Mouse (Mus musculus) embryonic stem cell, embryonic (primary cell): Measurements from ENCODE around the gene Mapk8ip1.

ENCODE experiments used
- CTCF ChIA-PET, 4 experiments: fragments of 300-600 bp in 2 of 4; fragments of 350-600 bp in 2 of 4; sonication (Branson Sonifier 250); formaldehyde crosslinking; loops; one replicate each; lab custom pipeline; 2022; ENCODE audit warnings: inconsistent platforms in 2 of 4; lab: Charles Lee
- POLR2A ChIA-PET, 4 experiments: fragments of 300-600 bp in 2 of 4; fragments of 350-600 bp in 2 of 4; sonication (Branson Sonifier 250); formaldehyde crosslinking; loops; one replicate each; lab custom pipeline; 2022; ENCODE audit warnings: antibody characterized with exemption in 4 of 4, inconsistent platforms in 1 of 4; lab: Charles Lee

The Mapk8ip1 gene

DNA sequence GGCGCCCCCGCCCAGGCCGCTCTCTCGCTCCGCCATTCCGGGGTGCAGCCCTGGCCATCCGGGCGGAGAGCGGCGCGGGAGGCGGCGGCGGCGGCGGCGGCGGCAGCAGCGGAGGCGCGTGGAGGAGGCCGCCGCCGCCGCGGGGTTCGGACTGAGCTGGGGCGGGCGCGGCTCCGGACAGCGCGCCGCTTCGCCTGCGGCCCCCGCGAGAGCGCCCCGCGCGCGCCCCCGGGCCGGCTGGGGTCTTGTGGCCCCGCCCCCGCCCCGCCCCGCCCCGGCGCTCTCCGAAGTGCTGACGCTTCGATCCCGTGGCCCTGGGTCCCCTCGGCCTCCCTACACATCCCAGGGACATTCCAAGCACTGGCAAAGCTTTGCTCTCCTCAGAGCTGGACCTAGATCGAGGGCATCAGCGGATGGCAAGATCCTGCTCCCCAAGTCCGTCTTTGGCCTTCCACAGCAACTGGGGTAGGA is at the start of gene Mapk8ip1:
Mapk8ip1 (minus strand) TSS at position 173 of the 471 bp plus-strand sequence.
- POLR2A ChIA-PET: interaction anchor here in 3 of 4 experiments (0.5 to 4.4 kb wide), 17 partner anchors 8 to 469 kb away, joined by 3 to 19 read pairs (median 5); partner anchors contain the start of genes Large2 (in 2 of the 3), Mdk (in 1 of the 3), Pex16 (in 1 of the 3) and Slc35c1 (in 1 of the 3)

DNA sequence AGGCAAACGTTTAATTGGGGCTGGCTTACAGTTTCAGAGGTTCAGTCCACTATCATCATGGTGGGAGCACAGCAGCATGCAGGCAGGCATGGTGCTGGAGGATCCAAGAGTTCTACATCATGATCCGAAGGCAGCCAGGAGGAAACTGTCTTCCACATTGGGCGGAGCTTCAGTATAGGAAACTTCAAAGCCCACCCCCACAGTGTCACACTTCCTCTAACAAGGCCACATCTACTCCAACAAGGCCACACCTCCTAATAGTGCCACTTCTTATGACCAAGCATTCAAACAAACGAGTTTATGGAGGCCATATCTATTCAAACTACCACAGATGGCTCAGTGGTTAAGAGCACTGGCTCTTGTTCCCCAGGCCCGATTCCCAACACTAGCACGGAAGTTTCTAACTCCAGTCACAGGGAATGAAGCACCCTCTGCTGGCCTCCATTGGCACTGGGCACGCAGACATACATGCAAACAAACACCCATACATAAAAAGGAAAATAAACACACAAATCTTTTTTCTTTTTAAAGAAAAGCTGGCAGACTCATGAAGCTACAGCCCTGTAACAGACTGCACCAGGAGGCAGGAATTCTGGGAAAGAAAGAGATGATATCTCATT is 46.2 kb upstream of the Mapk8ip1 start:
- ChIA-PET CTCF (interaction anchor here in 2 of 4 experiments (0.5 to 3.0 kb wide), 9 partner anchors 9 to 515 kb away, joined by 3 to 12 read pairs (median 5); partner anchors contain the start of genes Large2 (in 1 of the 2), Mdk (in 1 of the 2), Pex16 (in 1 of the 2) and Slc35c1 (in 1 of the 2)), POLR2A (interaction anchor here in 3 of 4 experiments (0.6 to 1.5 kb wide), 8 partner anchors 9 to 293 kb away, joined by 3 to 6 read pairs (median 3); partner anchors contain the start of gene Large2 (in 1 of the 3))

More for the DNA sequence above, at the start of gene Mapk8ip1:
- CTCF ChIA-PET: interaction anchor here in 2 of 4 experiments (0.5 to 0.8 kb wide), 2 partner anchors 25 to 187 kb away, joined by 3 to 7 read pairs; no protein-coding TSS in a partner anchor

DNA sequence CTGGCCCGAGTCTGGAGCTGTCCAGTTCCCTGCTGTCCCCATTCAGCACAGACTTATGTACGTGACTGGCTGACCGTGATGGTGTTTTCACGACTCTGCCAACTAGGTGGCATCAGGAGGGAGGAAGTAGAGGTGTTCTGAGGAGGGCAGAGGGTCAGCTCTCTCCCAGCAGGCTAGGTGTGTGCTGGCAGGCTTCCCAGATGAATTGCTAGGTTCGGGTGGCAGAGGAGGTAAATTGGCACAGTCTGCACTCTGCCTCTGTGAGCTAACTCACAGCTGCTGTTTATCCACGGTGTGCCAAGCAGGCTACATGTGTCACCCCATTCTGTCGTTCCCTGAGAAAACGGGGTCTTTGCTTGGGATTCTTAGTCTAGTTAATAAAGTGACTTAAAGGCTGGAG is 45.6 kb upstream of the Mapk8ip1 start:
- POLR2A ChIA-PET: interaction anchor here in 2 of 4 experiments (0.6 to 1.5 kb wide), 7 partner anchors 8 to 292 kb away, joined by 3 to 5 read pairs (median 3); partner anchors contain the start of gene Large2 (in 1 of the 2)
- CTCF ChIA-PET: interaction anchor here in 2 of 4 experiments (0.5 to 3.0 kb wide), 9 partner anchors 9 to 514 kb away, joined by 3 to 12 read pairs (median 5); partner anchors contain the start of genes Large2 (in 1 of the 2), Mdk (in 1 of the 2), Pex16 (in 1 of the 2) and Slc35c1 (in 1 of the 2)

DNA sequence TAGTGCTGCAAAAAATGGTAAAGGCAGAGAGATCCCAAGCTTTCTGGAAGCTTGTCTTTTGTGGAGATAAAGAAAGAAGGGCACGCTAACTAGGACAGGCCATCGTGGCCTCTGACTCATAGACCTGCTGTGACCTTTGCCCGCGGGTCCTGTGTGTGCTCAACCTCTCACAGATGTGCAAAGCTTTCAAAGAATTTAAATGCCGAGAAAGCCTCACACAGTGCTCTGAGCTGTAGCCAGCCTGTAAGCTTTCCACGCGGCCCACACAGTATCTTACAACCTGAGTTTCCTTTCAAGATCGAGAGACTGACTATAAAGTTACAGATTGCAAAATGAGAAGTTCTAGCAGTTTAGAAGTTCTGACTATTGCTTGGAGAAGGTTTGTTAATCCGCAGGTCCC is 44.8 kb upstream of the Mapk8ip1 start:
- ChIA-PET POLR2A (interaction anchor here in 3 of 4 experiments (0.5 to 1.5 kb wide), 10 partner anchors 8 to 1411 kb away, joined by 3 to 5 read pairs (median 4); partner anchors contain the start of genes Large2 (in 1 of the 3), Rapsn (in 1 of the 3) and Slc35c1 (in 1 of the 3)), CTCF (interaction anchor here in 1 of 4 experiments (1.3 to 3.0 kb wide), 3 partner anchors 8 to 71 kb away, joined by 3 to 12 read pairs (median 7); partner anchors contain the start of genes Large2, Pex16 and Slc35c1)

DNA sequence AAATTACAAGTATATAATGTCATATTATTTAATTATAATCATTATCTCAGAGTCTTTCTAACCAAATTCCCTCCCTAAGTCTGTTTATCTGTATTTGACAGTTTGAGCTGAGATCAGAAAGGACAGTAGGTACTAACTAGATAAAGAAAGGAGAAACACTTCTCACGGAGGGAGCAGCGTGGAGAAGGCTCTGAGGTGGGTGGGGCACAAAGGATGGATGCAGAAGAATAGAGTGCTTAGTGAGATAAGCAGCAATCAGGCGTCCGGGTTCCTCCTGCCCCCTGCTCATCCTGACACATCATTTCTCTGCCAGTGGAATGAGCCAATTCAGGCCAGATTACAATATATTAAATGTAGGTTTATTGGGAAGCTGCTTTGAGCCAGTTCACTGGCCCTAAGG is 43.3 kb upstream of the Mapk8ip1 start:
- ChIA-PET CTCF (no interaction called here), POLR2A (no interaction called here)

- ChIA-PET POLR2A (interaction anchor here in 1 of 4 experiments (1.3 kb wide), 1 partner anchor 12 kb away, joined by 3 read pairs; no protein-coding TSS in a partner anchor), CTCF (interaction anchor here in 1 of 4 experiments (0.5 kb wide), 1 partner anchor 43 kb away, joined by 3 read pairs; no protein-coding TSS in a partner anchor)
These were observed 42.2 kb upstream of the Mapk8ip1 start for GRCm38 (mm10) chr2:92443313-92443712.

- ChIA-PET POLR2A (interaction anchor here in 2 of 4 experiments (0.5 to 1.3 kb wide), 3 partner anchors 13 to 314 kb away, joined by 3 to 6 read pairs (median 3); no protein-coding TSS in a partner anchor), CTCF (interaction anchor here in 3 of 4 experiments (0.5 to 1.0 kb wide), 4 partner anchors 44 to 167 kb away, joined by 3 to 4 read pairs (median 3); no protein-coding TSS in a partner anchor)
These were observed 41.4 kb upstream of the Mapk8ip1 start for GRCm38 (mm10) chr2:92442419-92443001.

DNA sequence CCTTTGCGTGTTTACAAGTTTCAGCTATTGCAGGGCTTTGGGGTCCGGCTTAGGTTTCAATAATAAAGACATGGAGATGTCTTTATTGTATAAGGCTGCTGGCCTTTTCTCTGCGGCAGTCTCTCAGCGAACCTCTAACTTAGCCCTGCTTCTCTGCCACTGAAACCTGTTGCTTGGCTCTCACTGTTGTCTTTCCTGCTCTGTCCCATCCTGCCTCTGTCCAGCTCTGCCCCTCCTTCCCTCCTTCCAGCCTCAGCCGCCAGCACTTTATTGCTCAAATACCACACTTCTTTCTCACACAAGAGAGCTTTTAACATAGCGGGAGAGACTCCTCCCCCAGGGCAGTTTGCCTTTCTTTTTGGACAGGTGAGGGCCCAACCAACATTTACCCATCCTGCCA is 39.4 kb upstream of the Mapk8ip1 start:
- CTCF ChIA-PET: interaction anchor here in 1 of 4 experiments (1.2 kb wide), 1 partner anchor 9 kb away, joined by 5 read pairs; no protein-coding TSS in a partner anchor
- POLR2A ChIA-PET: interaction anchor here in 1 of 4 experiments (0.7 to 0.8 kb wide), 2 partner anchors 21 to 598 kb away, joined by 3 read pairs; no protein-coding TSS in a partner anchor

DNA sequence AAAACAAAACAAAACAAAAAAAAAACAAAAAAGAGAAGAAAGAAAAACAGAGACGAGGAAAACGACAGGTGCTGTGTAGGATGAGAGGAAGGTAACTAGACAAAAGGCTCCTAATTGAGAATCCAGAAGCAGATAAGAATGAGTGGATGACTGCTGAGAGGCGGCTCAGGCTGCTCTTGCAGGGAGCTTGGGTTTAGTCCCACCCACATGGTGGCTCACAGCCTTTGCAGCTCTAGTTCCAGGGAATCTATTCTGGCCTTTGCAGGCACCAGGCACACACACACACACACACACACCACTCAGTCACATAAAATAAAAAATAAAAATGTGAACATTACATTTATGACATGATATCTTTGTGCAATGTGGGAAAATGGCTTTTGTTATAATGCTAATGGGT is 37.5 kb upstream of the Mapk8ip1 start:
- ChIA-PET CTCF (interaction anchor here (0.6 to 2.9 kb wide), 15 partner anchors 7 to 671 kb away, joined by 3 to 11 read pairs (median 3); no protein-coding TSS in a partner anchor), POLR2A (interaction anchor here in 3 of 4 experiments (0.7 to 1.8 kb wide), 6 partner anchors 8 to 43 kb away, joined by 3 to 5 read pairs (median 4); no protein-coding TSS in a partner anchor)

- POLR2A ChIA-PET: interaction anchor here in 3 of 4 experiments (0.7 to 1.8 kb wide), 6 partner anchors 9 to 141 kb away, joined by 3 to 5 read pairs (median 4); no protein-coding TSS in a partner anchor
These were observed 36.8 kb upstream of the Mapk8ip1 start for GRCm38 (mm10) chr2:92437875-92438274.

DNA sequence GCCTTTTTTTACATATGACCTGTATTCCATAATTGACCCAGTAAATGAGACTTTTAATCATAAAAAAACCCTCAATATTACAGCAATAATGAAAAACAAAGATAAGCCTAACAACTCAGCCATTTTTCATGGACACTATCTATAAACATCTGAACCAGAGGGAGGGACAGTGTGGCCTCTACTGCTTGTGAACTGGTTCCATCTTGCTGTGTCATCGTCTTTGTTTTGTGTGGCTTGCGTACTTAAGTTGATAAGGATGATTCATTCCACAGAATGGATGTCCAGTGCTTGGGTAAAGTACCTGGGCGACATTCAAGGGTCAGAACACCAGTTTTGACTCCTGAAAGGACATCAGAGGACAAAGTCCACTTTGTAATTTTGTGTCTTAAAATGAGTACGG is 36.3 kb upstream of the Mapk8ip1 start:
- CTCF ChIA-PET: interaction anchor here in 3 of 4 experiments (0.6 to 2.9 kb wide), 6 partner anchors 9 to 215 kb away, joined by 3 to 11 read pairs (median 4); no protein-coding TSS in a partner anchor
- POLR2A ChIA-PET: interaction anchor here in 2 of 4 experiments (1.1 to 1.8 kb wide), 3 partner anchors 9 to 141 kb away, joined by 4 to 5 read pairs (median 5); no protein-coding TSS in a partner anchor

More at GRCm38 (mm10) chr2:92437875-92438274, 36.8 kb upstream of the Mapk8ip1 start:
- CTCF ChIA-PET: interaction anchor here in 3 of 4 experiments (0.6 to 2.9 kb wide), 14 partner anchors 8 to 443 kb away, joined by 3 to 11 read pairs (median 3); no protein-coding TSS in a partner anchor

DNA sequence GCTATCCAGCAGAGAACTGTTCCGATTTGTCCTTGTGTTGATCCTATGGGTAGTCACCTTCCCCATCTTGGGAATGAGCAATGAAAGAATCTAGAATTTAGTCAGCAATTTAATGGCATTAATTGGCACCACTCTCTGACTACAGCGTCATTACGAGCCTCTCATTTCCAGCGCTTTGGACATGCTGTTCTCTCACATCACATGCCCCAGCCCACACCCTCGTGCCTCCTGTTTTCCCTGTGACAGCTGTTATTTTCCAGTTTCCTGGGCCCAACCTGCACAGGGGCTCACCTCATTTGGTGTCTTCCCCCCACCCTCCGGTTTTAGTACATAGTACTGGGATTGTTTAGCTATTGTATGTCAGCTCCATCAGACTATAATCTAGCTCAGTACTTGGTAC is 34.0 kb upstream of the Mapk8ip1 start:
- ChIA-PET POLR2A (interaction anchor here in 3 of 4 experiments (0.6 to 15.5 kb wide), 13 partner anchors 9 to 427 kb away, joined by 3 to 178 read pairs (median 4); partner anchors contain the start of genes Large2 (in 1 of the 3) and Pex16 (in 1 of the 3)), CTCF (interaction anchor here in 1 of 4 experiments (0.7 to 2.2 kb wide), 4 partner anchors 8 to 139 kb away, joined by 3 to 5 read pairs (median 3); no protein-coding TSS in a partner anchor)

DNA sequence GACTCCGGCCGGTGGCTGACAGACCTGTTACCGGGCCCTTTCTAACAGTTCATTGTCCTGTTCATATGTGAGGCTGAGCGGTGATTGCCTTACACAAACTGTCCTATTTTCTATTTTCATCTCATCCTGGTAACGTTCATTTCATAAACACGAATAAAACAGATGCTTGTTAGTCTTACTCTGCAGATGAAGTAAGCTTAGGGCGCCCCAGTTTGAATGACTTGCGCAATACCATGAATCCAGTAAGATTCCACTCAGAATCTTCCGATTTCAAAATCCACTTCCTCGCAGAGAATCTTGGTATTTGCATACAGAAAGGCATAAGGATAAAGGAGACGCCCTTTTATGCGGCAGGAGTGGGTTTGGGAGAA is 33.3 kb upstream of the Mapk8ip1 start:
- POLR2A ChIA-PET: interaction anchor here in 3 of 4 experiments (0.6 to 15.5 kb wide), 13 partner anchors 8 to 426 kb away, joined by 3 to 178 read pairs (median 5); partner anchors contain the start of genes Large2 (in 2 of the 3) and Pex16 (in 2 of the 3)

DNA sequence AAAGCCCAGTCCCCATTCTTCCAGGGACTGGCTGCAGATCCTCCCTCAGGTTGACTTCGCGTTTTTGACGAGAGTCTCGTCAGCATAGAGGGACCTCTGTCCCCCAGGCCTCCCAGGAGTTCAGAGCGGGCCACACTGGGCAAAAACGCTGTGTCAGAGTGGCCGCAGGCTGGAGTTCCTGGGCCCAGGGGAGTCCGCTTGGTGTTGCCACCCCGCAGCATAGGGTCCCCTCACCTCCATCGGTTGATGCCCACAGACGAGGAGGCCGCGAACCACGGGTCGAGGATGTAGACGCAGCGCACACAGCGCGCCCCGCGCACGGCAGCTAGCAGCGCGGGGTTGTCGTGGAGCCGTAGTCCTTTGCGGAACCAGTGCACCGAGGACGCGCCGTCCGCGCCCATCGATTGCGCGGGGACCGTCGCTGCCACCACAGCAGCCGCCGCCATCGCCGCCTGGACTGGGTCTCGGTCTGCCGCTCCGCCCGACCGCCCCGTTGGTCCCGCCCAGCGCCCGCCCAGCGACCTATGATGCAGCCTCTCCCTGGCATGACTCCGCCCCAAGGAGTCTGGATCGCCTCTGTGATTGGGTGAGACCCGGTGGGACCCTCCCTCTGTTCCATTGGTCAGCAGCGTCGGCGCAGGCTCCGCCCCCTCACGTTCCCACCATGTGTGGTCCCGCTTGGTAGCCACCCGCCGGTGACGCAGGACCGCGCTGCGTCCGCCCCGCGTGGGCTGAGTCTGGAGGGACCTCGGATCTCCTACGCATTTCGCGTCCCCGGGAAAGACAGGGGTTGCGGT is 32.7 kb upstream of the Mapk8ip1 start, which contains the start of gene Cry2:
Cry2 (minus strand) TSS at position 466 of the 797 bp plus-strand sequence.
- ChIA-PET CTCF (interaction anchor here in 3 of 4 experiments (0.7 to 1.4 kb wide), 4 partner anchors 9 to 474 kb away, joined by 3 to 10 read pairs (median 4); no protein-coding TSS in a partner anchor), POLR2A (interaction anchor here in 3 of 4 experiments (0.6 to 15.5 kb wide), 15 partner anchors 8 to 268 kb away, joined by 3 to 178 read pairs (median 4); partner anchors contain the start of genes Large2 (in 2 of the 3), Pex16 (in 2 of the 3) and Slc35c1 (in 1 of the 3))

More for the DNA sequence above, 33.3 kb upstream of the Mapk8ip1 start:
- CTCF ChIA-PET: interaction anchor here in 1 of 4 experiments (1.1 to 2.2 kb wide), 2 partner anchors 10 to 138 kb away, joined by 3 to 5 read pairs; no protein-coding TSS in a partner anchor
